Mouse (Mus musculus) kidney, postnatal 0 days (tissue): Measurements from ENCODE around the gene Nkx2-9. TPM values are rescaled to one million over a fixed set of nuclear protein-coding genes. Genes with fewer than 3 reads are reported as not detected.

Experiments used
- ATAC-seq: fragments of 200-750 bp; cut with Nextera tagmentation; replicated peaks from 2 replicates; pipeline ENCODE4 v1.8.0; 2017; ENCODE audit warnings: low read depth, moderate number of reproducible peaks, moderate TSS enrichment, moderate library complexity; ENCODE audit not compliant: low FRiP score
- DNase-seq: peaks from one replicate; pipeline ENCODE4 v3.0.0-alpha.2; 2016; ENCODE audit warnings: low spot score
- H3K27ac ChIP-seq: fragments of 300-500 bp; sonication (generic); 2 replicates; pipeline ENCODE4 v1.5.1; 2014; ENCODE audit warnings: mild to moderate bottlenecking
- H3K27me3 ChIP-seq: fragments of 300-500 bp; sonication (generic); 2 replicates; pipeline ENCODE4 v1.6.1; 2014; ENCODE audit warnings: low read length, mixed read lengths; ENCODE audit not compliant: insufficient read depth
- H3K36me3 ChIP-seq: fragments of 300-500 bp; sonication (generic); 2 replicates; pipeline ENCODE4 v1.6.1; 2014; ENCODE audit warnings: low read length, mixed read lengths; ENCODE audit not compliant: insufficient read depth
- H3K4me1 ChIP-seq: fragments of 300-500 bp; sonication (generic); replicated peaks from 2 replicates; pipeline ENCODE4 v1.6.1; 2014; ENCODE audit warnings: antibody characterized with exemption, low read length, mixed read lengths; ENCODE audit not compliant: insufficient read depth
- H3K4me2 ChIP-seq: fragments of 300-500 bp; sonication (generic); 2 replicates; pipeline ENCODE4 v1.6.1; 2014; ENCODE audit warnings: mild to moderate bottlenecking, low read length, moderate library complexity, mixed read lengths
- H3K4me3 ChIP-seq: fragments of 300-500 bp; sonication (generic); replicated peaks from 2 replicates; pipeline ENCODE4 v1.5.1; 2014; ENCODE audit warnings: low read depth, low read length
- H3K9ac ChIP-seq: fragments of 300-500 bp; sonication (generic); 2 replicates; pipeline ENCODE4 v1.6.1; 2014; ENCODE audit warnings: low read depth, low read length
- H3K9me3 ChIP-seq: fragments of 300-500 bp; sonication (generic); replicated peaks from 2 replicates; pipeline ENCODE4 v1.6.1; 2016; ENCODE audit warnings: low read length, inconsistent platforms, mixed read lengths
- CTCF ChIP-seq: IDR thresholded peaks from 2 replicates; pipeline ENCODE4 v1.5.1; 2016; ENCODE audit warnings: antibody characterized with exemption, low read depth, mild to moderate bottlenecking, moderate library complexity
- WGBS: fragments of 180-500 bp; shearing (Covaris S2); extraction: QIAGEN DNeasy Blood & Tissue Kit; methylation state at CpG from one replicate; pipeline ENCODE4 v1.1.7; 2014; 5-methylcytosine and 5-hydroxymethylcytosine counted together
- polyA plus RNA-seq: library from polyadenylated mRNA; unstranded; fragments of >200 nt; fragmentation: Nextera tagmentation; extraction: Ambion mirVana; gene quantifications from 2 replicates; pipeline ENCODE4 v1.2.1, GENCODE M21; 2015

The Nkx2-9 gene
- polyA plus RNA-seq, 1 experiment from 2014 or later, result not detected

DNA sequence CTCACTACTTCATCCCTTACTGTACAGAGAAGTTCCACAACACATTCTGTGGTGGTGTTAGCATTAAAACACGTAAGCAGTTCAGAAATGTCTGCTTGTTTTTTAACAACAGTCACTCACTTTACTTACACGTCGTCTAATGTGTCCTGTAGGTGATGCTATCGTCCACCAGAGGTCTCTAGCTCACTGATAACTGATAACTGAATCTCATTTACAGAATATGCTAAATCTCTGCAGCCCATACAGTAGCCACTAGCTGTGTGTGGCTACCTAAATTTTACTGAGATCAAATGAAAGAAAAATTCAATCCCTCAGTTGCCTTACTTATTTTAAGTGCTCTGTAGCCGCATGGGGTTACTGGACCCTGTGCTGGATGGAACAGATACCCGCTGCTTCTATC lies 25.3 kb downstream of the Nkx2-9 start:
- Histone ChIP-seq H3K9me3 (no peaks in the 10 kb centered on the region), H3K4me2 (no peak overlapping the region), H3K27me3 (no peaks in the 10 kb centered on the region), H3K4me3 (no peak overlapping the region), H3K4me1 (no peaks in the 10 kb centered on the region), H3K36me3 (no peaks in the 10 kb centered on the region), H3K27ac (no peak overlapping the region), H3K9ac (no peak overlapping the region)
- peak; percentile 75 for TF ChIP-seq CTCF
- peak; percentile 63 for DNase-seq
- ATAC-seq, result no peak
- WGBS, result 32% methylated on average over 6 of the region's 6 CpGs

Other genes with a start within 250 kb of the Nkx2-9 start
- not detected in 2 replicates for gene Nkx2-1, start 76.4 kb downstream of the Nkx2-9 start, polyA plus RNA-seq
- gene Pax9, start 78.5 kb upstream of the Nkx2-9 start, polyA plus RNA-seq, result 0.04 and 0.10 TPM in 2 replicates